Mouse (Mus musculus): Measurements from ENCODE around the gene Shkbp1. TPM values are rescaled to one million over a fixed set of nuclear protein-coding genes. Genes with fewer than 3 reads are reported as not detected.

Shkbp1 gene
- polyA plus RNA-seq, 1 experiment from 2014 or later, result 24.7 TPM

DNA sequence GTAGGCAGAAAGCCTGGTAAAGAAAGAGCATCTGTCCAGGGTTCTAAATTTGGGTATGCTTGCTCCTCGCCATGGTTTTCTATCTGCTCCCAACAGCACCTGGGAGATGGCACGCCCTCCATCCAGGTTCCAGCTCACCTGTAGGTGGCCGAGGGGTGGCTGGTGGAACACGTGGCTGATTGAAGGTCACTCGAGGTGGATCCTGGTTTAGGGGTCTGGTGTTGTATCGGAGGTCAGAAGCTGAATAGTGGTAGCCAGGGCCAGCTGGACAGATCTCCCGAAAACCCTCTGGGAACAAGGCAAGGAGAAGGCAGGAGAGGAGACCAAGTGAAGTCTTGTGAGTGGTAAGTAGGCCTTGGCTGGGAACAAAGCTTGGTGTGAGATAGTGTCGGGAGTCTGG is 28.3 kb downstream of the Shkbp1 start:
- no peak for TF ChIP-seq CTCF (IDR thresholded peaks at IDR 0.05)
- CTCF ChIA-PET, result interaction anchor here (1.2 to 2.6 kb wide), 2 partner anchors 20 to 26 kb away, joined by 4 to 8 read pairs; no protein-coding TSS in a partner anchor
- ATAC-seq (no peak), DNase-seq (ENCODE audit: low read depth, low spot score) (no peak)
- POLR2A ChIA-PET, result no interaction called here
- H3K27me3 ChIP-seq, result no peaks in the 10 kb centered on the region
- in situ Hi-C loops (cut with MboI; ENCODE audit: low pct_unique_long_range_greater_than_20kb), result no loop called here

DNA sequence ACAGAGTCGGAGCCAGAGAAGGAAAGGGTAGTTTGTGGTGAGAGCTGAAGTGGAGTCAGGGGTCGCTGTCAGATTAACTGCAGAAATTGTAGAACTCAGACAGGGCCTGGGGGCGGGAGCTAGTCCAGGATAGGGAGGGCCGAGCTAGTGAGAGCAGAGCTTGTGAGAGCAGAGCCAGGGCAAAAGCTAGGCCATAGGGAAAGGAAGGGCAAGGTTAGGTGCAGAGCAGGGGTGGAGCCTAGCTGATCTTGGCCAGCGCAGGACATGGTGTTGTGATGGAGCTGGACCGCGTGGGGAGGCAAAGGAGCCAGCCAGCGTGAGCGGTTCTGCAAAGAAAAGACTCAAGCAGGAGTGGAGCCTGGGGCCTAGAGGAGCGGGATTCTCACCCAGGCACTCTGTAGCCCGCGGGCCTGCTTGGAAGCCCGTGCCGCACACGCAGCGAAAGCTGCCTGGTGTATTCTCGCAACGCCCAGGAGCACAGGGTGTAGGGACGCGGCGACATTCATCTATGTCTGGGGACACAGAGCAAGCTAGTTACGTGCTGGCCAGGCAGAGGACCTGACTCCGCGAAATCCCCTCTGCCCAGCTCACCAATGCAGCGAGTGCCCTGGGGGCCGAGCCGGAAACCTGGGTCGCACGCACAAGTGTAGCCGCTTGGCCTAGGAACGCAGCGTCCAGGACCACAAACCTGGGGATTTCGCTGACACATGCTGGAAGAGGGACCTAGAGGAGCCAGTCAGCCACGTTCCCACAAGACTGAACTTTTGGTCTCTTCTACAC is 29.5 kb downstream of the Shkbp1 start:
- CTCF ChIA-PET, result interaction anchor here (1.3 to 2.6 kb wide), 3 partner anchors 11 to 45 kb away, joined by 3 to 8 read pairs (median 5); no protein-coding TSS in a partner anchor
- ATAC-seq (no peak), DNase-seq (ENCODE audit: low read depth, low spot score) (no peak)
- POLR2A ChIA-PET, result no interaction called here
- H3K27me3 ChIP-seq, result no peaks in the 10 kb centered on the region
- no peak for TF ChIP-seq CTCF (IDR thresholded peaks at IDR 0.05)
- in situ Hi-C loops (cut with MboI; ENCODE audit: low pct_unique_long_range_greater_than_20kb), result no loop called here

DNA sequence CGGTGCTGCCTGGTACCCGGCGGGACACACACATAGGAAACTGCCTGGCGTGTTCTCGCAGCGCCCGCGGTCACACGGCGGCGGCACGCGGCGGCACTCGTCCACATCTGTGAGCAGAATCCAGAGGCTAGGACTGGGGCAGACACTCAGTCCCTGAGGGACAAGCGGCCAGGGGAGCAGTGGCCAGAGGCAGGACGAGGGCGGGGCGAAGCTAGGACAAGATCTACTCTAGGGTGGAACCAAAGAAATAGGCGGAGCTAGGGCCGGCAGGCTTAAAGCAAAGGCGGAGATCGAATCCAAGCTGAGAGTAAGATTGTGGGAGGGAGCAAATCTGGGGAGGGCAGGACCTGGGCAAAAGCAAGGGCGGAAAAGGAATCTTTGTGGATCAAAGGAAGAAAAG is 30.1 kb downstream of the Shkbp1 start:
- DNase-seq (ENCODE audit: low read depth, low spot score) (no peak), ATAC-seq (no peak)
- H3K27me3 ChIP-seq, result no peaks in the 10 kb centered on the region
- ChIA-PET CTCF (interaction anchor here (1.3 to 2.6 kb wide), 3 partner anchors 10 to 44 kb away, joined by 3 to 8 read pairs (median 5); no protein-coding TSS in a partner anchor), POLR2A (no interaction called here)
- in situ Hi-C loops (cut with MboI; ENCODE audit: low pct_unique_long_range_greater_than_20kb), result no loop called here
- TF ChIP-seq CTCF (IDR thresholded peaks at IDR 0.05), result no peak

DNA sequence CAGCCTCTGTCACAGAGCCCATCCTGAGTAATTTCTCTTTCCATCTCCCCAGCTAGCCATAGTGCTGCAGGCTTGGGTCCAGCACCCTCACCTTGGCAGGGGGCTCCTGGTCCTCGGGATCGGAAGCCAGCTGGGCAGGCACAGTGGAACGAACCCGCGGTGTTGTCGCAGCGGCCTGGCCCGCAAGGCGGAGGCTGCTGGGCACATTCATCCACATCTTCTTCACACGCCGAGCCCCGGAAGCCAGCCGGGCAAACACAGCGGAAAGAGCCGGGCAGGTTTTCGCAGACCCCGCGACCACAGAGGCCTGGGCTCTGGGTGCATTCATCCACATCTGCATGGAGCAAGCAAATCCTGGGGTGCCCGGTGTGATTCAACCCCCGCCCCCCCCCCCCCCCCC is 30.9 kb downstream of the Shkbp1 start:
- no peak for DNase-seq (ENCODE audit: low read depth, low spot score)
- in situ Hi-C loops (cut with MboI; ENCODE audit: low pct_unique_long_range_greater_than_20kb), result no loop called here
- no peak for TF ChIP-seq CTCF (IDR thresholded peaks at IDR 0.05)
- ChIA-PET POLR2A (no interaction called here), CTCF (interaction anchor here (1.6 kb wide), 1 partner anchor 44 kb away, joined by 5 read pairs; no protein-coding TSS in a partner anchor)
- H3K27me3 ChIP-seq, result no peaks in the 10 kb centered on the region
- ATAC-seq, result no peak

DNA sequence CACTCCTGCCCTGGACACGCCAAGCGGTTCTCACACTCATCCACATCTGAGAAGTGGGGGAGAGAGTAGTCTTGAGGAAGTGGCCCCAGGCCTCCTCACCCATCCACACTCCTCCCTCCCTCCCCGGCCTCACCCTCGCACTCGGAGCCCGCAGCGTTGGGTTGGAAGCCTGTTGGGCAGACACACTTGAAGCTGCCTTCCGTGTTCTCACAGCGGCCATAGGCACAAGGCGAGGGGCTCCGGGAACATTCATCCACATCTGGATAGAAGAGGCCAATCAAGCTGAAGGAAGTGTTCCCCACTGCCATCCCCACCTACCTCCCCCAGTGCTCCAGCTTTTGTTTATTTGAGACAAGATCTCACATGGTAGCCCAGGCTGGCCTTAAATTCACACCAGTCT is 31.7 kb downstream of the Shkbp1 start:
- in situ Hi-C loops (cut with MboI; ENCODE audit: low pct_unique_long_range_greater_than_20kb), result no loop called here
- ChIA-PET POLR2A (no interaction called here), CTCF (no interaction called here)
- no peaks in the 10 kb centered on the region for H3K27me3 ChIP-seq
- no peak for DNase-seq (ENCODE audit: low read depth, low spot score)
- ATAC-seq, result no peak
- no peak for TF ChIP-seq CTCF (IDR thresholded peaks at IDR 0.05)

DNA sequence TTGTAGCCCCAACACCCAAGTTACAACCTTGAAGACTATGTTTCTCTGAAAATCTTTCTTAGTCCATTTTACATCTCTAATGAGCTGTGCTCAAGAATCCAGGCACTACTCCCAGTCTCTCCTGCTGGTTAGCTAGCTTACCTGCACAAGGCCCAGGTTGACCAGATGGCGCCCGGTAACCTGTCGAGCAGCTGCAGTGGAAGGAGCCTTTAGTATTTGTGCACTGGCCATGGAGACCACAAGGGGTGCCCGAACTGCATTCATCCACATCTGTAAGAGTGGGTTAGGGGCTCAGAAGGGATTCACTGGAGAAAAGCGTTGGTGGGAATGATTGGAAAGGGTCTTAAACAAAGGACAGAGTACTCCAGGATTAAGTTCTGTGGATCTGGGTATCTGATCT is 32.8 kb downstream of the Shkbp1 start:
- no peak for TF ChIP-seq CTCF (IDR thresholded peaks at IDR 0.05)
- in situ Hi-C loops (cut with MboI; ENCODE audit: low pct_unique_long_range_greater_than_20kb), result no loop called here
- ChIA-PET CTCF (no interaction called here), POLR2A (no interaction called here)
- ATAC-seq (no peak), DNase-seq (ENCODE audit: low read depth, low spot score) (no peak)
- H3K27me3 ChIP-seq, result no peaks in the 10 kb centered on the region

DNA sequence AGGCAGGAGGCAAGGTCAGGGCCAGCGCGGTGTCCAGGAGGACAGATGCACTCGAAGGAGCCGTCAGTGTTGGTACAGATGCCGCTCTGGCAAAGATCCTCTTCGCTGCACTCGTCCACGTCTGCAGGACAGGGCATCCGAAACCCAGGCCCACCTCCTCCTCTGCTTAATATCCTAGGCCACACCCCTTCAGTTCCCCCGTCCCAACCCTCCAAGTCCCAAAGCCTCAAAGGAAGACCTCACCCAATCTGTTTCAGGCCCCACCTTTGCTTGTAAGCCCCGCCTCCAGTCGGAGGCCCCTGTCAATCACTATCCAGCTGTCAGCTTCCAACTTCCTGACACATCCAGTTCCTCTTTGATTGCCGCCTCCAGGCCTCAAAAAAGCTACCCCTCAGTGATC is 33.5 kb downstream of the Shkbp1 start:
- POLR2A ChIA-PET, result no interaction called here
- H3K27me3 ChIP-seq, result no peaks in the 10 kb centered on the region
- in situ Hi-C loops (cut with MboI; ENCODE audit: low pct_unique_long_range_greater_than_20kb), result no loop called here
- CTCF ChIA-PET, result no interaction called here
- ATAC-seq (no peak), DNase-seq (ENCODE audit: low read depth, low spot score) (no peak)
- TF ChIP-seq CTCF (IDR thresholded peaks at IDR 0.05), result no peak

DNA sequence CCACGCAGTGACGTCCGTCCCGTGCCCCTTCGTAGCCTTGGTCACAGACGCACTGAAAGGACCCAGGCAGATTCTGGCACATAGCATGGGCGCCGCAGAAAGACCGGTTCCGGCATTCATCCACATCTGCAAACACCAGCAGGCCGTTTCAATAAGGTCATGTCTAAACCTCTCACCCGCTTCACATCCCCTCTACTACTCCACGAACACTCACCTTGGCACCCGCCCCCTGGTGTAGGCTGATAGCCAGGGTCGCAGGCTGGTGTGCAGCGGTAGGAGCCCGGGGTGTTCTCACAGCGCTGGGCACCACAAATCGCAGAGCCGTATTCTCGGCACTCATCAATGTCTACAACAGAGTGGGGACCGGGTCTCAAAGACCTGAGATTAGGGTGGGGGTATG is 36.4 kb downstream of the Shkbp1 start:
- no peak for TF ChIP-seq CTCF (IDR thresholded peaks at IDR 0.05)
- CTCF ChIA-PET, result interaction anchor here (1.1 kb wide), 1 partner anchor 10 kb away, joined by 3 read pairs; no protein-coding TSS in a partner anchor
- ATAC-seq, result no peak
- in situ Hi-C loops (cut with MboI; ENCODE audit: low pct_unique_long_range_greater_than_20kb), result no loop called here
- no peaks in the 10 kb centered on the region for H3K27me3 ChIP-seq
- POLR2A ChIA-PET, result no interaction called here
- no peak for DNase-seq (ENCODE audit: low read depth, low spot score)

DNA sequence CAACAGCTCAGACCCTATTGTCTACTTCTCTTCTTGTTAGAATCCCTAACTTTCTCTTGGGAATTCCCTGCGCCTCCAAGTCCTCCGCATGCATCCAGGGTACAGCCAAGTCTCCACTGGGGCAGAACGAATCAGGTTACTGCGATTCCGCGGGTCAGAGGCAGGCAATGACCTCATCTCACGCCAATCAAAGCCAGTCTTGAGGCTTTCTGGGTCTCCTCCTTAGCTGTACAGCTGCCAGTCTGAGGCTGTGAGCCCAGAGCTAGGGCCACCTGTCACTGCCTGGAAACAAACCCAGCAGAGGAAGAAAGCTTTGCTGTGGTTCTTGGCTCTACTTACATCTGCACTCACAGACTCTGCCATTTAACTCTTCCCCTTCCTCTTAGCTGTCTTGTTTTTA is 39.9 kb downstream of the Shkbp1 start:
- TF ChIP-seq CTCF (IDR thresholded peaks at IDR 0.05), result no peak
- no peaks in the 10 kb centered on the region for H3K27me3 ChIP-seq
- in situ Hi-C loops (cut with MboI; ENCODE audit: low pct_unique_long_range_greater_than_20kb), result no loop called here
- DNase-seq (ENCODE audit: low read depth, low spot score), result no peak
- ATAC-seq, result peak; percentile 93
- ChIA-PET CTCF (interaction anchor here (1.6 kb wide), 1 partner anchor 10 kb away, joined by 3 read pairs; no protein-coding TSS in a partner anchor), POLR2A (no interaction called here)

DNA sequence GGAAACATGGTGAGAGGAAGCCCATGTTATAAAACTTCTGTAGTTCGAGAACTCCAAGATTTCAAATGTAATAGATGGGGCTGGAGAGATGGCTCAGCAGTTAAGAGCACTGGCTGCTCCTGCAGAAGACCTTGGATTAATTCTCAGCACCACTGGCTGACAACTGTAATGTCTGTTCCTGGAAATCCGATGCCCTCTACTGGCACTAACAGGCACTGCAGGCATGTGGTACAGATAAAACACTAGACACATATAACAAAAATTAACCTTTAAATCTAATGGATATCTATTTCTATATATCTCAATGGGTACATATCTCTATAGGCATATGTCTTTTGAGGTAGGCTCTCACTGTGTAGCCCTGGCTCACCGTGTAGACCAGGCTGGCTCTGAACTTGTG is 41.4 kb downstream of the Shkbp1 start:
- DNase-seq (ENCODE audit: low read depth, low spot score), result no peak
- TF ChIP-seq CTCF (IDR thresholded peaks at IDR 0.05), result no peak
- ChIA-PET CTCF (interaction anchor here (1.6 kb wide), 1 partner anchor 12 kb away, joined by 3 read pairs; no protein-coding TSS in a partner anchor), POLR2A (no interaction called here)
- in situ Hi-C loops (cut with MboI; ENCODE audit: low pct_unique_long_range_greater_than_20kb), result no loop called here
- H3K27me3 ChIP-seq, result no peaks in the 10 kb centered on the region
- no peak for ATAC-seq

DNA sequence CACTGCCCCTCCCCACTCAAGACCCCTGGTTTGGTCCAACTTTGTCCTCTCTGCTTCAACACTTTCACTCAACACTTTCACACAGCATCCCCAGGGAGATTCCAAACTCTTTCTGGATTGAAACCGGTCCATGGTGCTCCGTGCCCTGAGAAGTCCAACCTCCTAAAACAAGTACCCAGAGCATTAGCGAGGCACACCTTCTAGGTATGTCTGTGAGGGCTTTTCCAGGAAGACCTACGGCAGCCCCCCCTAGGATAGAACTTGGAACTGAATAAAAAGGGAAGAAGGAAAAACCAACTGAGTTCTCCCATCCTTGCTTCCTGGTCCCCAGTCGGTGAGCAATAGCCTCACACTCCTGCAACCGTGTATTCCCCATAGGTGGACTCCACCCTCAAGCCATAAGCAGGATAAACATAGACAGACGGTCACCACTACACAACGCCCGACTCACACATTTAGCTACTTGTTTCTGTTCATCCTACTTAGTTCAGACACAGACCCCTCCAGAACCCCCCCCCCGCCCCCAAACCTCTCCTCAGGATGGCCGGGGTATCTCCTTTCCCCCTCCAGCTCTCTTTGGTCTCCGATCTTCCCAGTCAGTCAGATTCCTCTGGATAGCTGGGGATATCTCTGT is 44.1 kb downstream of the Shkbp1 start:
- POLR2A ChIA-PET, result no interaction called here
- CTCF ChIA-PET, result interaction anchor here (1.5 kb wide), 1 partner anchor 9 kb away, joined by 3 read pairs; no protein-coding TSS in a partner anchor
- DNase-seq (ENCODE audit: low read depth, low spot score) (no peak), ATAC-seq (no peak)
- no peaks in the 10 kb centered on the region for H3K27me3 ChIP-seq
- TF ChIP-seq CTCF (IDR thresholded peaks at IDR 0.05), result no peak
- in situ Hi-C loops (cut with MboI; ENCODE audit: low pct_unique_long_range_greater_than_20kb), result no loop called here

All from Patski (cell line).